Mouse (Mus musculus): Measurements from ENCODE around the gene BC051019. TPM values are rescaled to one million over a fixed set of nuclear protein-coding genes. Genes with fewer than 3 reads are reported as not detected.

BC051019 gene
- total RNA-seq, 2 experiments from 2014 or later, result not detected

- DNase-seq (ENCODE audit: low spot score in 2 of 2), result no peak
These were observed 13.6 kb downstream of the BC051019 start for GRCm38 (mm10) chr7:109710069-109710468.

GRCm38 (mm10) chr7:109708961-109709382 is 14.7 kb downstream of the BC051019 start:
- DNase-seq (ENCODE audit: low spot score in 2 of 2), result no peak

- peak; percentile 28 to 35 for DNase-seq (ENCODE audit: low spot score in 2 of 2)
These were observed 16.4 kb downstream of the BC051019 start for GRCm38 (mm10) chr7:109707023-109707785.

GRCm38 (mm10) chr7:109704461-109704860 is 19.2 kb downstream of the BC051019 start:
- DNase-seq (ENCODE audit: low spot score in 2 of 2), result no peak

- no peak for DNase-seq (ENCODE audit: low spot score in 2 of 2)
These were observed 19.7 kb downstream of the BC051019 start for GRCm38 (mm10) chr7:109704016-109704377.

- peak; percentile 98 to 99 for DNase-seq (ENCODE audit: low spot score in 2 of 2)
These were observed 20.2 kb downstream of the BC051019 start, which contains the start of the genes St5 and Akip1 for GRCm38 (mm10) chr7:109703190-109704015. Gene St5 (minus strand): TSS chr7:109703605. Gene Akip1 (plus strand): TSS chr7:109703690.

- DNase-seq (ENCODE audit: low spot score in 2 of 2), result no peak
These were observed 20.9 kb downstream of the BC051019 start for GRCm38 (mm10) chr7:109702721-109703120.

- DNase-seq (ENCODE audit: low spot score in 2 of 2), result no peak
These were observed 23.4 kb downstream of the BC051019 start for GRCm38 (mm10) chr7:109700213-109700612.

- DNase-seq (ENCODE audit: low spot score in 2 of 2), result no peak
These were observed 28.3 kb downstream of the BC051019 start for GRCm38 (mm10) chr7:109695339-109695726.

- no peak for DNase-seq (ENCODE audit: low spot score in 2 of 2)
These were observed 28.9 kb downstream of the BC051019 start for GRCm38 (mm10) chr7:109694576-109695338.

GRCm38 (mm10) chr7:109690961-109691360 is 32.7 kb downstream of the BC051019 start:
- no peak for DNase-seq (ENCODE audit: low spot score in 2 of 2)

GRCm38 (mm10) chr7:109690101-109690500 is 33.5 kb downstream of the BC051019 start:
- DNase-seq (ENCODE audit: low spot score in 2 of 2), result no peak

GRCm38 (mm10) chr7:109686585-109687128 is 37.0 kb downstream of the BC051019 start:
- no peak for DNase-seq (ENCODE audit: low spot score in 2 of 2)

- no peak for DNase-seq (ENCODE audit: low spot score in 2 of 2)
These were observed 42.8 kb downstream of the BC051019 start for GRCm38 (mm10) chr7:109680879-109681278.

GRCm38 (mm10) chr7:109680284-109680683 is 43.4 kb downstream of the BC051019 start:
- no peak for DNase-seq (ENCODE audit: low spot score in 2 of 2)

- no peak for DNase-seq (ENCODE audit: low spot score in 2 of 2)
These were observed 48.6 kb downstream of the BC051019 start for GRCm38 (mm10) chr7:109674944-109675628.

- DNase-seq (ENCODE audit: low spot score in 2 of 2), result peak; percentile 59 to 62
These were observed 51.8 kb downstream of the BC051019 start for GRCm38 (mm10) chr7:109671581-109672471.

- DNase-seq (ENCODE audit: low spot score in 2 of 2), result no peak
These were observed 54.1 kb downstream of the BC051019 start for GRCm38 (mm10) chr7:109669426-109670170.

- DNase-seq (ENCODE audit: low spot score in 2 of 2), result no peak
These were observed 57.0 kb downstream of the BC051019 start for GRCm38 (mm10) chr7:109666664-109667063.
